In genomic region chr11:55127937-55128336, GRCm38 (mm10) we compare ENCODE assay signal across 27 mouse cellular contexts. TPM values are rescaled to one million over a fixed set of nuclear protein-coding genes. Genes with fewer than 3 reads are reported as not detected.
DNase-seq lines count a peak whose midpoint lies in the region; ATAC-seq and TF ChIP-seq lines count a peak whose summit lies in the region.
"Had no signal": no experiment of that assay in that cellular context is flagged by ENCODE, and none has a peak within 500 bp of the region (broad histone marks: within the 10 kb centered on the region; RNA-seq: fewer than 3 reads in every experiment).

No protein-coding gene starts in this region.

- WGBS in forebrain, postnatal 0 days: 25% methylated on average over 6 of the region's 6 CpGs
- 69% methylated on average over 6 of the region's 6 CpGs for WGBS in forebrain, embryonic 12.5 days

- no peak overlapping the region for H3K4me2 ChIP-seq in forebrain, postnatal 0 days (ENCODE audit: low read depth)
- H3K4me2 ChIP-seq in forebrain, embryonic 12.5 days: no peak overlapping the region
- H3K4me2 ChIP-seq: hindbrain, embryonic 12.5 days; intestine, embryonic 15.5 days; liver, embryonic 12.5 days had no signal

- no peak overlapping the region for H3K27ac ChIP-seq in forebrain, postnatal 0 days (ENCODE audit: low read depth, low read length)
- H3K27ac ChIP-seq in forebrain, embryonic 12.5 days: no peak overlapping the region
- H3K27ac ChIP-seq: gastrocnemius, adult 2 months; heart, adult 2 months; hindbrain, embryonic 12.5 days; intestine, embryonic 15.5 days; limb, embryonic 10.5 days; liver, embryonic 12.5 days had no signal

- no peak overlapping the region for H3K4me3 ChIP-seq in forebrain, postnatal 0 days (ENCODE audit: low read depth, low read length)
- no peak overlapping the region for H3K4me3 ChIP-seq in forebrain, embryonic 12.5 days (replicated peaks)
- H3K4me3 ChIP-seq: erythroblast, embryonic 14.5 days; gastrocnemius, adult 2 months; heart, adult 2 months; hindbrain, embryonic 12.5 days; intestine, embryonic 15.5 days; limb, embryonic 10.5 days; liver, embryonic 12.5 days; megakaryocyte, embryonic 14.5 days had no signal

- peak; percentile 29; the same call in 1 of the 2 replicates for ATAC-seq in forebrain, postnatal 0 days
- ATAC-seq in forebrain, embryonic 12.5 days (ENCODE audit: low FRiP score): no peak
- ATAC-seq: intestine, embryonic 15.5 days; liver, embryonic 12.5 days had no signal

- no peak for TF ChIP-seq CTCF in forebrain, postnatal 0 days (IDR thresholded peaks at IDR 0.05; ENCODE audit: low read depth)

- H3K9ac ChIP-seq in forebrain, postnatal 0 days: no peak overlapping the region
- H3K9ac ChIP-seq in forebrain, embryonic 12.5 days: no peak overlapping the region
- H3K9ac ChIP-seq: hindbrain, embryonic 12.5 days; intestine, embryonic 15.5 days; liver, embryonic 12.5 days had no signal

- H3K9me3 ChIP-seq in forebrain, postnatal 0 days (ENCODE audit: low read length): no peaks in the 10 kb centered on the region
- H3K9me3 ChIP-seq in forebrain, embryonic 12.5 days: no peaks in the 10 kb centered on the region
- H3K9me3 ChIP-seq: G1E; hindbrain, embryonic 12.5 days; intestine, embryonic 15.5 days; limb, embryonic 10.5 days; liver, embryonic 12.5 days; megakaryocyte, embryonic 14.5 days had no signal

- no peaks in the 10 kb centered on the region for H3K27me3 ChIP-seq in forebrain, postnatal 0 days (ENCODE audit: insufficient read depth, low read length)
- no peaks in the 10 kb centered on the region for H3K27me3 ChIP-seq in forebrain, embryonic 12.5 days
- H3K27me3 ChIP-seq: hindbrain, embryonic 12.5 days; intestine, embryonic 15.5 days; liver, embryonic 12.5 days had no signal

- H3K36me3 ChIP-seq in forebrain, postnatal 0 days (ENCODE audit: insufficient read depth): no peaks in the 10 kb centered on the region
- H3K36me3 ChIP-seq in forebrain, embryonic 12.5 days (replicated peaks): no peaks in the 10 kb centered on the region
- H3K36me3 ChIP-seq: G1E; hindbrain, embryonic 12.5 days; intestine, embryonic 15.5 days; limb, embryonic 10.5 days; liver, embryonic 12.5 days had no signal

- no peak for DNase-seq in forebrain, postnatal 0 days
- DNase-seq in right cerebral cortex, adult 18-20 months: peak; percentile 28
- DNase-seq in right cerebral cortex, postnatal 14 days: no peak
- DNase-seq in adrenal gland, postnatal 36 days: peak; percentile 55 to 58
- DNase-seq in lung, adult 18-20 months: no peak
- DNase-seq in kidney, adult 11 months: no peak
- DNase-seq: B cell, adult 2 months; cerebellum, postnatal 14 days; gastrocnemius, adult 2 months; heart, adult 2 months; kidney, postnatal 10 days; layer of hippocampus, adult 9-11 months; retina, postnatal 1 day; thymus, postnatal 25 days had no signal

- H3K4me1 ChIP-seq in forebrain, postnatal 0 days (ENCODE audit: insufficient read depth): no peaks in the 10 kb centered on the region
- H3K4me1 ChIP-seq in forebrain, embryonic 12.5 days: no peaks in the 10 kb centered on the region
- H3K4me1 ChIP-seq: hindbrain, embryonic 12.5 days; intestine, embryonic 15.5 days; limb, embryonic 10.5 days had no signal

RNA-seq across cellular contexts. Expression of gene Slc36a3, which starts 23.6 kb away (rescaled TPM):
- not detected in 2 replicates for total RNA-seq in forebrain, postnatal 0 days (2014; rRNA removed)
- not detected in 2 replicates for polyA plus RNA-seq in forebrain, postnatal 0 days (2015; fragmentation: Nextera tagmentation; extraction: Ambion mirVana)
- polyA plus RNA-seq in forebrain, embryonic 12.5 days (2016; fragmentation: Nextera tagmentation; extraction: Ambion mirVana): not detected in 2 replicates
- not detected for total RNA-seq in adrenal gland, postnatal 36 days (2021)
- total RNA-seq: gastrocnemius, adult 2 months; heart, adult 2 months; monocyte, adult 5-6 weeks had no signal
- polyA plus RNA-seq: erythroblast, embryonic 14.5 days; G1E; heart, adult 2 months; heart, embryonic 16.5 days; hindbrain, embryonic 12.5 days; intestine, embryonic 15.5 days; limb, embryonic 10.5 days; liver, embryonic 12.5 days; lung, embryonic 16.5 days; neural tube, embryonic 14.5 days; stomach, embryonic 16.5 days had no signal

RNA-seq across cellular contexts. Expression of gene Gm2a, which starts 30.0 kb away (rescaled TPM):
- total RNA-seq in forebrain, postnatal 0 days (2014; rRNA removed): 19.9 and 20.2 TPM in 2 replicates
- 46.7 and 48.4 TPM in 2 replicates for polyA plus RNA-seq in forebrain, postnatal 0 days (2015; fragmentation: Nextera tagmentation; extraction: Ambion mirVana)
- polyA plus RNA-seq in forebrain, embryonic 12.5 days (2016; fragmentation: Nextera tagmentation; extraction: Ambion mirVana): 10.6 and 11.5 TPM in 2 replicates
- 100 to 1,000 TPM; 220 to 225 TPM for total RNA-seq in adrenal gland, postnatal 36 days (2021)
- polyA plus RNA-seq: G1E had no signal

RNA-seq across cellular contexts. Expression of gene Ccdc69, which starts 50.0 kb away (rescaled TPM):
- 0.48 and 0.62 TPM in 2 replicates for total RNA-seq in forebrain, postnatal 0 days (2014; rRNA removed)
- 0.18 and 0.29 TPM in 2 replicates for polyA plus RNA-seq in forebrain, postnatal 0 days (2015; fragmentation: Nextera tagmentation; extraction: Ambion mirVana)
- 0.13 and 0.42 TPM in 2 replicates for polyA plus RNA-seq in forebrain, embryonic 12.5 days (2016; fragmentation: Nextera tagmentation; extraction: Ambion mirVana)
- 1 to 10 TPM; 7.3 to 10.0 TPM for total RNA-seq in adrenal gland, postnatal 36 days (2021)
- total RNA-seq: G1E had no signal
- polyA plus RNA-seq: erythroblast, embryonic 14.5 days; G1E; neural tube, embryonic 14.5 days had no signal

RNA-seq across cellular contexts. Expression of gene Slc36a2, which starts 56.9 kb away (rescaled TPM):
- 0.69 and 1.4 TPM in 2 replicates for total RNA-seq in forebrain, postnatal 0 days (2014; rRNA removed)
- polyA plus RNA-seq in forebrain, postnatal 0 days (2015; fragmentation: Nextera tagmentation; extraction: Ambion mirVana): 0.08 and 0.40 TPM in 2 replicates
- polyA plus RNA-seq in forebrain, embryonic 12.5 days (2016; fragmentation: Nextera tagmentation; extraction: Ambion mirVana): not detected in 2 replicates
- total RNA-seq in adrenal gland, postnatal 36 days (2021): 10 to 100 TPM; 89.2 to 97.0 TPM
- total RNA-seq: monocyte, adult 5-6 weeks had no signal
- polyA plus RNA-seq: G1E had no signal

Comparison
In these comparisons a context has a peak if more than half of its experiments do, and no peak if none do; other contexts are left out.
1. DNase-seq: peak in right cerebral cortex, adult 18-20 months (single experiment) and adrenal gland, postnatal 36 days (2 of 2); none in forebrain, postnatal 0 days (single experiment), right cerebral cortex, postnatal 14 days (single experiment), lung, adult 18-20 months (0 of 2) and kidney, adult 11 months (single experiment).
2. RNA of gene Gm2a, which starts 30.0 kb away (total RNA-seq): 220 to 225 TPM in adrenal gland, postnatal 36 days; 19.9 to 20.2 TPM in forebrain, postnatal 0 days; every median in the first group is over 10 times any median in the second.